8 mouse cellular contexts compared by ENCODE assay signal in genomic region chr1:167688347-167689231, GRCm38 (mm10). TPM values are rescaled to one million over a fixed set of nuclear protein-coding genes. Genes with fewer than 3 reads are reported as not detected.
A peak's percentile ranks its signal among the peaks of the same experiment; 100 is the strongest.
DNase-seq lines count a peak whose midpoint lies in the region; ATAC-seq and TF ChIP-seq lines count a peak whose summit lies in the region.

No protein-coding gene starts in this region.

- peak overlapping the region; percentile 57 for H3K4me3 ChIP-seq in heart, embryonic 13.5 days
- peak overlapping the region; percentile 37 for H3K4me3 ChIP-seq in kidney, postnatal 0 days (replicated peaks; ENCODE audit: low read depth, low read length)

- peaks cover 7% of the 10 kb centered on the region for H3K9me3 ChIP-seq in heart, embryonic 13.5 days
- 0 out of 2 replicates have a peak, but pooled peaks cover 4% of the 10 kb centered on the region for H3K9me3 ChIP-seq in kidney, postnatal 0 days (replicated peaks; ENCODE audit: low read length)

- peak overlapping the region; percentile 67 for H3K9ac ChIP-seq in heart, embryonic 13.5 days
- peak overlapping the region; percentile 46; the same call in 1 of the 2 replicates for H3K9ac ChIP-seq in kidney, postnatal 0 days (ENCODE audit: low read depth, low read length)

- WGBS in heart, embryonic 13.5 days, result under 1% methylated on average over 93 of the region's 98 CpGs
- WGBS in kidney, postnatal 0 days, result 2% methylated on average over 89 of the region's 98 CpGs

- peak; percentile 15 to 33 for DNase-seq in cerebellum, postnatal 25 days
- DNase-seq in cerebellum, adult 9-10 months, result no peak
- peak; percentile 56 for DNase-seq in embryo, embryonic 10 days (ENCODE audit: low spot score)
- DNase-seq in kidney, postnatal 0 days (ENCODE audit: low spot score), result no peak
- DNase-seq in mesoderm, embryonic 11.5 days (ENCODE audit: low read depth, low spot score), result peak; percentile 32
- DNase-seq in spleen, postnatal 36 days (ENCODE audit: low spot score in 2 of 2), result no peak
- no peak for DNase-seq in spleen, postnatal 14 days (ENCODE audit: low spot score in 2 of 2)

- peaks cover 23% of the 10 kb centered on the region for H3K4me1 ChIP-seq in heart, embryonic 13.5 days
- peaks cover 7% of the 10 kb centered on the region; the same call in 1 of the 2 replicates for H3K4me1 ChIP-seq in kidney, postnatal 0 days (replicated peaks; ENCODE audit: insufficient read depth, low read length)

- ATAC-seq in heart, embryonic 13.5 days (ENCODE audit: extremely low read depth, insufficient number of reproducible peaks, low FRiP score, low TSS enrichment), result no peak
- ATAC-seq in kidney, postnatal 0 days (replicated peaks; ENCODE audit: low FRiP score, low read depth), result peak; percentile 64

- no peak overlapping the region for H3K27ac ChIP-seq in heart, embryonic 13.5 days (replicated peaks)
- H3K27ac ChIP-seq in kidney, postnatal 0 days, result no peak overlapping the region

- peak overlapping the region; percentile 79 for H3K4me2 ChIP-seq in heart, embryonic 13.5 days
- H3K4me2 ChIP-seq in kidney, postnatal 0 days (ENCODE audit: low read length), result peak overlapping the region; percentile 88

- H3K27me3 ChIP-seq in heart, embryonic 13.5 days (replicated peaks), result peaks cover 85% of the 10 kb centered on the region
- peaks cover 70% of the 10 kb centered on the region for H3K27me3 ChIP-seq in kidney, postnatal 0 days (ENCODE audit: insufficient read depth, low read length)

- TF ChIP-seq CTCF in kidney, postnatal 0 days (IDR thresholded peaks at IDR 0.05; ENCODE audit: low read depth), result no peak

- H3K36me3 ChIP-seq in heart, embryonic 13.5 days, result no peaks in the 10 kb centered on the region
- no peaks in the 10 kb centered on the region for H3K36me3 ChIP-seq in kidney, postnatal 0 days (ENCODE audit: insufficient read depth, low read length)

RNA-seq across cellular contexts. Expression of gene Lmx1a, which starts 0.4 kb away (rescaled TPM):
- polyA plus RNA-seq in heart, embryonic 13.5 days (2015; fragmentation: Nextera tagmentation; extraction: Ambion mirVana), result 0.50 and 1.3 TPM in 2 replicates
- 0.04 TPM in 1 of 2 replicates, not detected in the other for polyA plus RNA-seq in kidney, postnatal 0 days (2015; fragmentation: Nextera tagmentation; extraction: Ambion mirVana)

Comparison
In these comparisons a context has a peak if more than half of its experiments do, and no peak if none do; other contexts are left out.
1. DNase-seq: peak in cerebellum, postnatal 25 days (2 of 2), embryo, embryonic 10 days (single experiment) and mesoderm, embryonic 11.5 days (single experiment); none in cerebellum, adult 9-10 months (single experiment), kidney, postnatal 0 days (single experiment), spleen, postnatal 36 days (0 of 2) and spleen, postnatal 14 days (0 of 2).